Mouse (Mus musculus): ENCODE data around the gene Haus2.

Haus2 gene

GRCm38 (mm10) chr2:120663491-120664154 lies 54.4 kb downstream of the Haus2 start:
- DNase-seq (ENCODE audit: low spot score), result no peak

DNA sequence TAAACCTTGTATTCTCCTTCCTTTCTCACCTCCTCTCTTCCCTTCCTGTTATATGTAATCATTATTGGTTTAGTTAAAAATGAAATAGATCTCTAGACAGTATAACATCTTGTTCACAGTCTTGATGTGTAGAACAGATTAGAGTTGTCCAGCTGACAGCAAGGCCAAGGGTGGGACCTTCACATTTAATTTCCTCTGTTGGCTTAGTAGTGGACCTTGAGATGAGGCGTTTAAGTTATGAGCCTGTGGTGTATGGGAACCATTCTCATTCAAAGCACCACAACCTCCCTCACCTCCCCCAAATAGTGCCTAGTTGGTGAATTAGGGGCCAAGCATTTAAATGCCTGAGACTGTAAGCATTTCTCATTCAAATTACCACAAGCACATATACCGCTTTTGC lies 58.3 kb downstream of the Haus2 start:
- DNase-seq (ENCODE audit: low spot score), result no peak

- no peak for DNase-seq (ENCODE audit: low spot score)
These were observed 61.1 kb downstream of the Haus2 start for GRCm38 (mm10) chr2:120670253-120670652.

Data from embryo, embryonic 10 days (tissue).